Mouse (Mus musculus) Muller cell, postnatal 12 days (primary cell): Measurements from ENCODE around the gene Ttll13.

ENCODE experiments used
- DNase-seq: peaks from one replicate; pipeline ENCODE4 v3.0.0-alpha.2; 2015; ENCODE audit errors: inconsistent ontology term

The Ttll13 gene

DNA sequence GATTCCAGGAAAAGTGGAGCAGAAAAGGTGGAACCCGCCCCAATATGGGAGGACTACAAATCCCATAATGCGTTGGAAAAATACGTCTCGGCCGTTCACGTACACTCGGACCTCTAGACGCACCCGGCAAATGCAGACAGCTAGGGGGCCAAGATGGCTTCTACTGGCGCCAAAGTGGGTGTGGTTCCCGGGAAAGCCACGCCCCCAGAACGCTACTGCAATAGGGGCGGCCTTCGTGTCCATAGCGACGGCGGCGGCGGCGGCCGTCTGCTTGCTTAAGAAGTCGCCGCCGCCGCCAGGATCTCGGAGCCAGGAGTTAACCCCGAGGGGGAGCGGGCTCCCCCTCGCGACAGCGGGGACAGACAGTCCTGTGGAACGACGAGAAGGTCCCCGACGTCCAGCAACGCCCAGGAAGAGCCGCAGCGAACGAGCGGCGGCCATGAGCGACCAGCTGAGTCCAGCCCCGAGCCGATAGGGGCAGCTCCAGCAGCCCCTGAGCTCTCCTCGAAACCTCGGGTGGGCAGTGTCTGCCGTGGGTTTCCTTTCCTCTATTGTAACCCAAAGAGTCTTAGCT is at the start of gene Ttll13:
Gene Ttll13, plus strand, starts transcription at position 229 of the 574 bp plus-strand sequence.
- peak; percentile 99 for DNase-seq

DNA sequence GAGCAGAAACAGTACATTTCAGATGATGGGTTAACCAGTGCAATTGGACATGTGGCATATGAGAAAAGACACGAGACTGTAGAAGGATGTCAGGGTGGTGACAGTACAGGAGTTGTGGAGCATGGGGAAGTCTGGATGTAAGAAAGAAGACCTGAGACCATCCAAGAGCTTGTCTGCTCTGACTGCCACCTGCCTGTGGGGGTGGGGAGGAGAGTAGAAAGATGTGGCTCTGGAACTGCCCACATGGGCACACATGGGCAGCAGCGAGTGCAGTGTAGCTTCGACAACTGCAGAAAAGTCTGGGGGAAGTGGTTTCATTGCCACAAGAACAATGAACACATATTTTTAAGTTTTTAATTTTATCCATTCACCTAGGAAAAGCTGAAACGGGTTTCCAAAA is 48.8 kb upstream of the Ttll13 start:
- DNase-seq, result no peak

DNA sequence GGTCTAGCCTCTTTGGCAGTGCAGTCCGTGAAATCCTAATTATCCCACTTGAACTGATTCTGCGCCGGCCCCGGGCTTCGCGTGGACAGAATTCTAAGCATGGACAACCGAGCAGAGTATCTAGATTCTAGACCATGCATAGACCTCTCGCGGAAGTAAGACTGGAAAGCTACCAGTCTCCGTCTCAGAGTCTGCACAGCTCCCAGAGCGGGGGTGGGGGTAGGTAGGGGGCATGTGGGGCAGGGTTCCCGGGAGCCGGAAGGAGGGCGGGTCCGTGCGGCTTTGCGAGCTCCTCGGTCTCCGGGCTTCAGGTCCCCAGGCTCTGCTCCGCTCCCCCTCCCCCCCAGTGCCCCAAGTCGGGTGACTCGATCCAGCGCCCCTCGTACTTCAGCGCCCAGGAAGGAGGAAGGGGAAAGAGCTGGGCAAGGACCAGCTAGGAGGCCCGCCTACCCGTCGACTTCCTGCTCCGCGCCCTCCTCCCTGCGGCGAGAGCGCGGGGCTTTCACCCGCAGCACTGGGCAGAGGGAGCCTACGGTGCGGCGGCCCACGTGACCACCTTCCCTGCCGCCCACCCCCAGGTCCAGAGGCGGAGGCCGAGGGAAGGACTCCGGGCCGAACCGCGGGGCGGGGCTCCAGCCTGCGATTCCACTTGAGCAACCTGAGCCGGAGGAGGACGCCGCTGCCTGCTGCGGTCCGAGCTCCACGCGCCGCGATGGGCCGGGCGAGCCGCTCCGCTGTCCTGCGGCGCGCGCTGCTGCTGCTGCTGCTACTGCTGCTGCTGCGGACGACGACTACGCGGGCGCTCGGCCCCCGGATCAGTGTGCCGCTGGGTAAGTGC is 48.0 kb upstream of the Ttll13 start:
- peak; percentile 95 for DNase-seq

DNA sequence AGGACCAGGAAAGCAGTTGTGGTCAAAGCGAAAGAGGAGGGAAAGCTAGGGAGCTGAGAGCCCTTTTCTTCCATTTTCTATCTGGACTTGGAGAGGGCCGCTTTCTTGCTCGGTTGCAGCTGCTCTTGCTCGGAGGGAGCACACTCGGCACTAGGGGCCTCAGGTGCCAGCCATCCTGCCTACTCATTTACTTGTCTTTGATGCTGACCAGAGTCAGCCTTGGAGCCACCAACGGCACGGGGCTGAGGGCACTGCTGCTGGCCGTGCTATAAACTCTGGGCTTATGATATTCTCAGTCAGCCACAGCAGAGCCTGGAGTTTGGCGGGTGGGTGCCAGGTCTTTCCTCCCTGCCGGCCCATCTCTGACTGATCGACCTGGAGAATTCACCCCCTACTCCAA is 47.3 kb upstream of the Ttll13 start:
- no peak for DNase-seq

DNA sequence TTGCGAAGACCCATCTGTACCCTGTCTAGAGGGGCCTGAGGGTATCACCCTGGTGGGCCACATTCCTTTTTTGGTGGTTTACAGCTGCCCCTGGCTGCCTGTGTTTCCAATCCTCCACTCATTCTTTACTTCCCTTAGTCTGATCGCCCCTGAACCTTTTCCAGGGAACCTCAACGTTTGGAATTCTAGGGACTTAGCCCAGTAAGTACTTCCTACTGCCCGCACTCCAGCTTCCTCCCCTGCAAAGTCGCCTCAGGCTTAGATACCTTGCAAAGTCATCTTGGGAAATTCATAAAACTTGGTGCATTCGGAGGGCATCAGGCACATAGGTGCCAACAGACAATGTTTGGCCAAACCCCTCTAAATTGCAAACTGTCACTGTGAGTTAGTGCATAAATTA is 46.9 kb upstream of the Ttll13 start:
- DNase-seq, result no peak

DNA sequence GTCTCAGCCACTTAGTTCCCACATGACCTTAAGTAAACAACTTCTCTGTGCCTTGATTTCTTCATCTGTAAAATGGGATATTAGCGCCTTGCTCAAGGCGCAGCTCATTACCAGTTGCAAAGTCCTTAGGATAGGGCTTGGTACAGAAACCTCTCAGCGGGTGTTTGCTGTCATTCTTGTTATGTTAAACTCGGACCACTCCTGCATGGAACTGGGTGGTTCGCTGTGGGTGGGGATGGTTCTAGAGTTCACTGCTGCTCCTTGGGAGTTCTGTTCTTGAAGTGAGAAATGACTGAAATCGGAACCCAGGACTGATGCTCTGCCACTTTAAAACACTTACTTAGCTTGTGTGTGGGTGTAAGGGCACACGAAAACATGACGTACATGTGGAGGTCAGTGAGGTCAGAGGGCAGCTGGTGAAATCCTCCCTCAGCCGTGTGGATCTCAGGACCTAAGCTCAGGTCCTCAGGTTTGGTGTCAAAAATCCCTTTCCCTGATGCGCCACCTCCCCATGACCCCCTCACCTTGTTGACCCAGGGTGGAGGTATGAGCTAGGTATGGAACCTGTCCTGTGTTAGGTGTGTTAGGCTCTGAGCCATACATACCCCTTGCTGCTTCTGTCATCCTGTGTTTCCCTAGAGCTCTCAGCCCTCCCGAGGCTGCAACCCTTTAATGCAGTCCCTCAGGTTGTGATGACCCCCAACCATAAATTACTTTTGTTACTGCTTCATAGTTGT is 46.2 kb upstream of the Ttll13 start:
- no peak for DNase-seq

DNA sequence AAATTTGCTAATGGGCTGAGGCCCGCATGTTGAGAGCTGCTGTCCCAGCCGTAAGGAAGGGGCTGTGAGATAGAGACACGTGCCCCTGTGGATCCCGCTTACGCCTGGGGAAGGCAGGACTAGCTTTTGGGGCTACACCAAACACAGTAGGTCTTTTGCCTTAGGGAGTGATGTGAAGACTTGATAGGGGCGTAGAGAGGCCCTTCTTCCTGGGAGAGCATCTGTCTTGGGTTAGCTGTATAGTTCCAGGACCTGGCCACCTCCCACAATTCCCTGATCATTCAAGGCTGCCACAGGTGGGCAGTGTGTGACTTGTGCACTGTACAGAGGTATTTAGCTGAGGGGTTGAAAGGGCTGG is 45.6 kb upstream of the Ttll13 start:
- DNase-seq, result no peak

DNA sequence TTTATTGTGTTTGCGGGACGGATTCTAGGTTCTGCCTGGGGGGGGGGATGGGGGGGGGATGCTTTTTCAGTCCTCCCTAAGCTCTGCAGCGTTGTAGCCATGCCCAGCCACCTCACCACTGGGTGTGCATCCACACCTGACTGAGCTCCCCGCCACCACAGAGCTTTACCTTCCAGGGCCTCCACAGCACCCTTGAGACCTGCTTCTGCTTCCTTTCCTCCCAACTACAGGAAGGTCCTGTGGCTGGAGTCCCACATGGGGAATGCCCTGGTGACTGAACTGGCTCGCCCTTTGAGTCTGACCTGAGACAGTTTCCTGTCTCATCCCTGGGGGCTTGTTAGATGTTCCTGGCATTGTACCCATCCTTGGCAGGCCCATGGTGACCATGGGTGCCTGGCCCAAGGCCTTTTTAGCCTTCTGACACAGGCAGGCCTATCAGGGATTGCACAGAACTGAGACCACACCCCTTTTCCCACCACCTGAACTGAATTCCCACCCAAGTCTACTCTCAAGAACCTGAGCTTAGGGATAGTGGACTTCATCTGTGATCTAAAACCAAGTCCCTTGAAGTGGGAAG is 45.1 kb upstream of the Ttll13 start:
- DNase-seq, result no peak

DNA sequence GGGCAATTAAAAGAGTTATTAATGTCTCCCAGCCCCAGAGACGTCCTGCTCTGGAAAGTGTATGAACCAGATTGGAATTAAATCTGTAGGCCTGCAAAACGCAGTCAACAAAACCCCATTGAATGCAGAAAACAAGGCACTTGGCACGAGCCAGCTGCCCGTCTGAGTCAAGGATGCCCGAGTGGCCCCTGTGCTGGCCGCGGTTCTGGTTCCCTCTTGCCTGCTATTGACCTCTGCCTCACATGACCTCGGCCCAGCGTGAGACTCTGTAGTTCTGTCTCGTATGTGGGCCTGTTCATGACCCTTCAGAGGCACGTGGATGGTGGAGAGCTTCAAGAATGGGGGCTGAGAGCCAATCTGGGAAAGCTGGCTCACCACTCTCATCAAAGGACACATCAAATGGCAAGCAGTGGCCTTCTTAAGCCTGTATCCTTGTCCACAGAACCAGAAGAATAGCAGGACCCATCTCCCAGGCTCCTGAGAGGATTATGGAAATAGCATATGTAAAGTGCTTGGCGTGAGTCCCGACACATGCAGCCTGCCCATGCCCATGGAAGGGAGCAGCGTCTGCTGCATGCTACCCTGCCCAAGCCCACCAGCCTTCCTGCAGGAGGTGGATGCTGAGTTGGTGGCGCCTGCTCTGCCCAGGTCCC is 44.2 kb upstream of the Ttll13 start:
- peak; percentile 42 for DNase-seq

DNA sequence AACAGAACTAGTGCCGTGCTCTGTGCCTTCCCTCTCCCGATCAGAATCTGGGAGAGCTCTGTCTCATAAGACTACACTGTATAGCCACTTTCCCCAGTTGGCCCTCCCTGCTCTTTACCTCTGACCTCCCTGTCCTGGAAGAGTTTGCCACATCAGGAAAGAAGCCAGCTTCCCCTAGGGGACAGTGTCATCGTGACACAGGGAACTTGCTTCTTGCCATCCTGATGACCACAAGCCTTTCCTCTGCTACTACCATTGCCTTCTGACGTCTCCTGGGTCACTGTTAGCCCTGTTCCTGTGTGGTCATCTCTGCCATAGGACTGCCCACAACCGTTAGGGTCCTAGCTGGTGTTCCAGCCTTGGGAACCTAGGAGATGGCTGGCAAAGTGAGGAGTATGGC is 43.2 kb upstream of the Ttll13 start:
- DNase-seq, result no peak

DNA sequence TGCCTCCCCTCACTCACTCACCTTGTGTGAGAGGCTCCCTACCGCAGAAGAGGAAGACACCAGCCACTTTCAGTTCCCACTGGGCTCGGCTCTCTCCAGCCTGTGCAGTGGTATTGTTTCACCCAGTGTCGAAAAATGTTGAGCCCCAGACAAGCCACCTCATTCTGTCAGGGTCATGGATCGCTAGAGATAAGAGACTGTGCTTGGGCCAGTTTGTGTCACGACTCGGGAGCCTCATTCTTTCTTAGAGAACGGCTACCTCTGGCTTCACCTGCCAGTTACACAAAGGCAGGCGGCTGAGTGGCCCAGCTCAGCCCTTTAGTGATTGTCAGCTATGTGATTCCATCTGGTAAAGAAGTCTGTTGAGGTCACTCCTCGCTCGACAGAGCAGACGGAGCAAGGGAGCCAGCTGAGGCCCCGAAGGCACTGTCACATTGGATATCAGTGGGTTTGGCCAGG is 42.5 kb upstream of the Ttll13 start:
- DNase-seq, result no peak

DNA sequence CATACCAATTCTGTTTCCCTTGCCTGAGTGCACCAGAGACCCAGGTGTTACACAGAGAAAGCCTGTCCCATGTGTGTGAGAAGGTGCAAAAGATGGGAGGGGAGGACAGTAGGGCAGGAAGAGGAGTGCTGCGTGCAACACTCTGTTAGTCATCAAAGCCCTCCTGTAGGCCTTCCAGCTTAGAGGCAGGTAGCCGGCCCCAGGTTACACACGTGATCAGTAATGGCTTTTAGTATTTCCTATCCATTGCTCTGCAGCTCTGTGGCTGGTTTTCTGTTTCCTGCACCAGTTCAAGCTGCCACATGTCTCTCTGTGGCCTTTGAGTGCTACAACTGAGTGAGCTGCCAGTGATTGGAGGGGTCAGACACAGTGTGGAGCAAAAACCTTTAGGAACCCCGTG is 41.8 kb upstream of the Ttll13 start:
- no peak for DNase-seq

DNA sequence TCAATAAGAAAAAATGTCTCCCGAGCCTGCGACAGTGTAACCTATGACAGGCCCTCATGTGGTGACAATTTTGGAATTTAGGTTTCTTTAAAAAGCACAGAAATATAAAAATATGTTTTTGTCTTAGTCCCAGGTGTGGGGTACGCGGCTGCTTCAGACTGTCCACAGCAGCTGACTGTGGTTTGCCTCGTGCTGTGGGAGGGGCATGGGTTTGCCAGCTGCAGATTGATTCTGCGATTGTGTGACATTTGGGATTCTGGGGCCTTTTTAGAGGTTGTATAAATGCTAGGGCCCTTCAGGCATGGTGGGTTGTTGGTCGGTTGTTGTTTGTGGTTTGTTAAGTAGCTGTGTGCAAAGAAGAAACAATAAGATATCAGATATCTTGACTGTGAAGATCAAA is 41.2 kb upstream of the Ttll13 start:
- no peak for DNase-seq

DNA sequence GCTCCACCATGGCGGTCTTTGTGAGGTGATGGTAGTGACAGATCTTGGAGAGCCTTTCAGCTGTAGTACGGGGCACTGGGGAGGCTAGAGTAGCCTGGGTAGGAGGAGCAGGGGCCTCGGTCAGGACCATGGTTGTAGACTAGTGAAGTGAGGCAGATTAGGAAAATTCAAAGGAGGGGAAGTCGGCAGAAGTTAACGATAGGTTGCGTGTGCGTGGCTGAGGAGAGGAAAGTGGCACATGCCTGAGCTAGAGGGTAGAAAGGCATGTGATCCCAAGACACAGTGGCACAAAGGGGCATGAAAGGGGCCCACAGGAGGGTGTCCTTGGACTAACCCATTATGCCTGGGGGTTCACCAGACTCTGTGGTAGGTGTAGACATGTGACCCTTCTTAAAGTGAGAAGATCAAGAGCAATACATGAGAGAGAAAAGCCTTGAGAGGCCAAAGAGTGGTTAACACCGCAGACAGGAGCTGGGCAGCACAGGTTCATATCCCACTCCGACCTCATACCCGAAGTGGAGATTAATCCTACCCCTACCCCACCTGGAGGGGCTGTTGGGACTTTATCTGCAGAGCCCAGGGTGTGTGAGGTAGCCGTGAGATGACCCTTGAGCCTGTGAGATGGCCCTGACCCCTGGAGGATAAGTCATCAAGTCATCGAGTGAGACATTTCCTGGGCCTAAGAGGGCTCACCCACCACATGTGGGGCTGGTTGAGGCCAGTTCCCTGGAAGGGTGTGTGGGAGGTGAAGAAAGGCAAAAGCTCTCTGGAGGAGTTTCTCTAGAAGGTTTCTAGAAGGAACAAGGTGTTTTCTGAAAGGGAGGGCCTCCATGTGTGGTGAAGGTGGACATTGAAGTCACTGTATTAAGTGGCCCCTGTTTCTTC is 40.2 kb upstream of the Ttll13 start:
- DNase-seq, result no peak

DNA sequence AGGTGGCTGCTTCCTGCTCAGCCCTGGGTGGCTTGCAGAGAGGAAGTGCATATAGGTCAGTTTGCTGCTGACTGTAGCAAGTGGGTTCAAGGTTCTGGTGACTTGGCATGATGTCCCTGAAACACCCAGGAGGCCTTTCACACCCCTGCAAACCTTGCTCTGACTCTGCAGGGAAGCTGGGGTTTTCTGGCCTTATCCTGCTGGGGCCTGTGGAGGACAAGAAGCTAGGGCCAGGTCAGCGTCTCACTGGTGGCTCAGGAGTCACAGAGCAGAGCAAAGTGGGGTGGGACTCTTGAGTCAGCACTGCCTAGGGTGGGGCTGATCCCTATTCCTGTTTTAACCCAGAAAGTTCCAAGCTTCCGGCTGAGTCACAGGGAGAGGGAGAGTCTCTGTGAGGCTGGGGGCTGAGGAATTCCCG is 38.9 kb upstream of the Ttll13 start:
- DNase-seq, result no peak

DNA sequence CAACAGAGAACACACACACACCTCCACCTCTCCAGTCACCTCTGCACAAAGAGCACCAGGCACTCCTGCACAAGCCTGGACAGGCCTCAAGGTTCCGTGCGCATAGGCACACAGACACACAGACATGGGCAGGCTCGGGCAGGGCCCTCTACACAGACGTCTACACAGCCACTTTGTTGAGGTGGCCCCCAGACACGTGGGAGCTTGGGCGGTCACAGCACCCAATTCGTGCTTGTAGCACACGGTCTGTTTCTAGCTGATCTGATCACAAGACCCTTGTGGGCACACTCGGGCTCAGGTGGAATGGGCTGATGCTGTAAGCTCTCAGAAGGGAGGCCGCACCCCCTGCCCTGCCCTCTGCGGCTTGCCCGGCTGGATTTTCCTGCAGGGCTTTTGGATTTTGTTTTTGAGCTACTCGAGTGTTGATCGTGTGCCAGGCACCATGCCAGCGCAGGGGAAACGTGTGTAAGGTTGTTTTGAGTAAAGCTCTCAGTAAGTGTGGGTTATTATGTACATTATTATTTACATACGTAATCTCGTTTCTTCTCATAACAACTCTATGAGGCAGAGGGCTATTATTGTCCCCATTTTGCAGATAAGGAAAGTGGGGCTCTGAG is 38.0 kb upstream of the Ttll13 start:
- no peak for DNase-seq

DNA sequence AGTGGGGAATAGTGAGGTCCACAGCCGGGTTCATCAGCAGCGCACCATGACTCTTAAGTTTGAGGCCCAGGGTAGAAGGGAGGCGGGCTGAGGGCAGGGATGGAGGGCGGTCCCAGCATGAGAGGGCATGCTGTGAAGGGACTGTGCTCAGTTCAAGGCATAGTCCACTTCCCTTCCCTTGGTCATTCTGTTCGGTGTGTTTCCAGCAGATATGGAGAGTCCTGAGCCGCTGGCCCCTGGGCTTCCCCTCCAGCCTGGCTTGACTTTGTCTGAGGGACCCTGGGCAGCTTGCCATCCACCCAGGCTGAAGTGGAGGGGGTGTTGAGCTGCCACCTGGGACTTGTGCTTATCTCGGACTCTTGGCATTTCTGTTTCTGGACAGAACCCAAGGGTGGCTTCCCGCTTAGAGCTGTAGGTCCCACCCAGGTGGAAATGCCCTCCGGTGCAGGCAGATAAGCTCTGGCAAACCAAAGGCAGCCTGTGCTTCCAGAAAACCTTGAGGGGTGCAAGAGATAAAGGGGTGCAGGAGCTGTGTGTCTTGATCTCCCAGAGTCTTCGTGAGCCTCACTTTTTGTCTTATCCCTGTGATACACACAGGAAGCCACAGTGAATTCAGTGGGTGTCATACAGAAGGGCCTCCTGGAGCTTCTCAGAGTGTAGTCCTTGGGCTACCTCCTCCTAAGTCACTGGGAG is 37.3 kb upstream of the Ttll13 start:
- no peak for DNase-seq

DNA sequence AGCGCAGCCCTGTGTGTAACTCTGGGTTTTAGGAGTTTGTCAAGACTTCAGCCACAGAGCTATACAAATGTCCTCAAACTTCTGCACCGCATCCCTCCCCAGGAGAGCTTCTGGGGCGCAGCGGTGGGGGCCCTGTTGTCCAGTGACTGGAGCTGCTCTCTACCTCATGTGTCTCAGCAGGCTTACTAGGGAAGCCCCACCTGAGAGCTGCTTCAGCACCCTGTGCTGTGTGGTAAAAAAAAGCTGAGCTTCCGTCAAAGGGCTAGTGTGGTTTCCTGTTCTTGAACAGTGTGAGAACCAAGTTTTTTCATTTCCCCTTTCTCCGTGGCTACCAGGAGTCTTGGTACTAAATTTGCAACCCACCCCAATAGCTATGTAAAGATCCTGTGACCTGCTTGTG is 36.5 kb upstream of the Ttll13 start:
- no peak for DNase-seq

DNA sequence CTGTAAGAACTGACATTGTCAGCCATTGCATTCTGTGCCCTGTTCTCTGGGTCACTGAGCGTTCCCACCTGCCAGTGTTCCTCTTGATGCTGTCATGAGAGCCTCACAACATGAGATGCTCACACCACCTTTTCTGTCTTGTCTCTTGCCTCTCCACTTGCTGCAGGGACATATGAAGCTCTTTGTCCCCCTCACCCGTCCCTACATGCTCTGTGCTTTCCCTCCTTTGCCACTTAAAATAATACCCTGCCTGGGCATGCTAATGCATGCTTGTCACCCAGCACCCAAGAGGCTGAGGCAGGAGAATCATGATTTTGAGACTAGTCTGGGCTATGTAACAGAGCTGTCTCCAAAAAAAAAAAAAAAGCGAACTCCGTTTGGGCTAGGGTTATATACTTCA is 35.2 kb upstream of the Ttll13 start:
- DNase-seq, result no peak

DNA sequence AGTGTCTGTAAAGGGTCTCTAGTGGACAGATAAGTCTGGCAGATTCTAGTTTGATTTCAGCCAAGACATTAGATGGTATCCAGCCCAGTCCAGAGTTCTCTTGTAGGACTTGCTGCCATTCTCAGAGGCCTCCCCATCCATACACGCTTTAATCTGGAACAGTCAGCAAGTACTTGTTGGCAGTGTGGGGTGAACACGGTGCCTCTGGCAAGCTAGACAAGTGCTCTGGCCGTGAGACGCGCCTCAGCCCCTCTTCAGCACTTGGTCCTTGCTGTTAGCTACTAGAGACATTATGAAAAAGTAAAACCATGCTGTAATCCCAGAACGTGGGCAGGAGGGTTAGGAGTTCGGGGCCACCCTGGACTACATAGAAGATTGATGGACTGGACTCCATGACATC is 32.6 kb upstream of the Ttll13 start:
- DNase-seq, result no peak
